Mouse (Mus musculus) macrophage (primary cell): ENCODE data around the gene Pigg. TPM values are rescaled to one million over a fixed set of nuclear protein-coding genes. Genes with fewer than 3 reads are reported as not detected.

ENCODE experiments used
- H3K27ac ChIP-seq: fragments of 350-480 bp; formaldehyde crosslinking; 2 replicates; pipeline ENCODE4 v1.9.0; 2021
- H3K36me3 ChIP-seq: fragments of 350-480 bp; formaldehyde crosslinking; 2 replicates; pipeline ENCODE4 v1.9.0; 2021; ENCODE audit errors: inconsistent target
- H3K4me3 ChIP-seq: fragments of 350-480 bp; formaldehyde crosslinking; 2 replicates; pipeline ENCODE4 v1.9.0; 2021; ENCODE audit errors: inconsistent target
- H3K79me2 ChIP-seq: fragments of 350-480 bp; formaldehyde crosslinking; 2 replicates; pipeline ENCODE4 v1.9.0; 2021; ENCODE audit errors: inconsistent target
- WGBS: methylation state at CpG from one replicate; pipeline ENCODE4 v1.1.7; 2026; ENCODE audit warnings: inconsistent platforms; ENCODE audit not compliant: missing documents; 5-methylcytosine and 5-hydroxymethylcytosine counted together
- polyA plus RNA-seq: library from polyadenylated mRNA; stranded (reverse); fragments of 250-400 nt; gene quantifications from 3 replicates; pipeline ENCODE4 v1.2.4, GENCODE M21; 2018; ENCODE audit warnings: inconsistent platforms

The Pigg gene
- polyA plus RNA-seq, 1 experiment from 2014 or later: 6.8 TPM

GRCm38 (mm10) chr5:108337385-108337784 is 25.0 kb downstream of the Pigg start:
- Histone ChIP-seq H3K4me3 (no peak overlapping the region), H3K36me3 (peaks cover 28% of the 10 kb centered on the region), H3K27ac (no peak overlapping the region), H3K79me2 (no peaks in the 10 kb centered on the region)
- 93% methylated on average over 4 of the region's 4 CpGs for WGBS

- H3K36me3 ChIP-seq: peaks cover 22% of the 10 kb centered on the region
- H3K79me2 ChIP-seq: no peaks in the 10 kb centered on the region
Observed at GRCm38 (mm10) chr5:108338049-108338448, 25.6 kb downstream of the Pigg start.

GRCm38 (mm10) chr5:108343680-108344170 is 31.3 kb downstream of the Pigg start:
- H3K36me3 ChIP-seq: peaks cover 31% of the 10 kb centered on the region; the same call in 1 of the 2 replicates
- no peak overlapping the region for H3K4me3 ChIP-seq
- H3K79me2 ChIP-seq: no peaks in the 10 kb centered on the region
- WGBS: 93% methylated on average over 4 of the region's 4 CpGs
- H3K27ac ChIP-seq: no peak overlapping the region

More at GRCm38 (mm10) chr5:108338049-108338448, 25.6 kb downstream of the Pigg start:
- no peak overlapping the region for H3K4me3 ChIP-seq
- WGBS: 92% methylated on average over 3 of the region's 3 CpGs
- H3K27ac ChIP-seq: no peak overlapping the region

GRCm38 (mm10) chr5:108345313-108346071 is 33.1 kb downstream of the Pigg start:
- WGBS: 74% methylated on average over 10 of the region's 10 CpGs
- peaks cover 25% of the 10 kb centered on the region; the same call in 1 of the 2 replicates for H3K36me3 ChIP-seq
- H3K27ac ChIP-seq: no peak overlapping the region
- no peak overlapping the region for H3K4me3 ChIP-seq
- H3K79me2 ChIP-seq: no peaks in the 10 kb centered on the region

GRCm38 (mm10) chr5:108347843-108348242 is 35.4 kb downstream of the Pigg start:
- H3K79me2 ChIP-seq: no peaks in the 10 kb centered on the region
- peaks cover 25% of the 10 kb centered on the region; the same call in 1 of the 2 replicates for H3K36me3 ChIP-seq
- no peak overlapping the region for H3K4me3 ChIP-seq
- H3K27ac ChIP-seq: no peak overlapping the region
- WGBS: 76% methylated on average over 6 of the region's 6 CpGs

- Histone ChIP-seq H3K27ac (no peak overlapping the region), H3K4me3 (no peak overlapping the region), H3K79me2 (no peaks in the 10 kb centered on the region), H3K36me3 (peaks cover 10% of the 10 kb centered on the region; the same call in 1 of the 2 replicates)
- 85% methylated on average over 8 of the region's 9 CpGs for WGBS
Observed at GRCm38 (mm10) chr5:108349511-108350148, 37.2 kb downstream of the Pigg start.

- 92% methylated on average over 2 of the region's 2 CpGs for WGBS
- Histone ChIP-seq H3K27ac (no peak overlapping the region), H3K4me3 (no peak overlapping the region), H3K79me2 (no peaks in the 10 kb centered on the region), H3K36me3 (no peaks in the 10 kb centered on the region)
Observed at GRCm38 (mm10) chr5:108354056-108354455, 41.6 kb downstream of the Pigg start.

- Histone ChIP-seq H3K79me2 (no peaks in the 10 kb centered on the region), H3K36me3 (no peaks in the 10 kb centered on the region), H3K4me3 (no peak overlapping the region), H3K27ac (no peak overlapping the region)
- 13% methylated on average over 1 of the region's 1 CpGs for WGBS
Observed at GRCm38 (mm10) chr5:108357862-108358261, 45.5 kb downstream of the Pigg start.

GRCm38 (mm10) chr5:108359491-108359890 is 47.1 kb downstream of the Pigg start:
- Histone ChIP-seq H3K27ac (no peak overlapping the region), H3K4me3 (no peak overlapping the region), H3K79me2 (no peaks in the 10 kb centered on the region), H3K36me3 (no peaks in the 10 kb centered on the region)
- WGBS: 97% methylated on average over 9 of the region's 9 CpGs

GRCm38 (mm10) chr5:108360211-108360610 is 47.8 kb downstream of the Pigg start:
- Histone ChIP-seq H3K79me2 (no peaks in the 10 kb centered on the region), H3K36me3 (no peaks in the 10 kb centered on the region), H3K4me3 (no peak overlapping the region), H3K27ac (no peak overlapping the region)
- WGBS: 28% methylated on average over 4 of the region's 4 CpGs

GRCm38 (mm10) chr5:108362330-108362729 is 49.9 kb downstream of the Pigg start:
- H3K36me3 ChIP-seq: no peaks in the 10 kb centered on the region
- no peak overlapping the region for H3K4me3 ChIP-seq
- H3K79me2 ChIP-seq: no peaks in the 10 kb centered on the region
- H3K27ac ChIP-seq: no peak overlapping the region
- WGBS: 60% methylated on average over 3 of the region's 3 CpGs

GRCm38 (mm10) chr5:108366328-108366983 is 54.0 kb downstream of the Pigg start:
- Histone ChIP-seq H3K36me3 (no peaks in the 10 kb centered on the region), H3K27ac (no peak overlapping the region), H3K79me2 (no peaks in the 10 kb centered on the region), H3K4me3 (peak overlapping the region; percentile 18; the same call in 1 of the 2 replicates)
- WGBS: 12% methylated on average over 60 of the region's 60 CpGs

GRCm38 (mm10) chr5:108366984-108367841 is 54.8 kb downstream of the Pigg start:
- H3K79me2 ChIP-seq: no peaks in the 10 kb centered on the region
- no peak overlapping the region for H3K27ac ChIP-seq
- H3K4me3 ChIP-seq: peak overlapping the region; percentile 18; the same call in 1 of the 2 replicates
- 1% methylated on average over 61 of the region's 100 CpGs for WGBS
- H3K36me3 ChIP-seq: no peaks in the 10 kb centered on the region

- Histone ChIP-seq H3K36me3 (no peaks in the 10 kb centered on the region), H3K27ac (0 out of 2 replicates have a peak within 1 kb of the TSS, but pooled peaks have one; percentile 31), H3K79me2 (no peaks in the 10 kb centered on the region), H3K4me3 (peak within 1 kb of the TSS; percentile 54)
- 3% methylated on average over 17 of the region's 36 CpGs for WGBS
Observed at GRCm38 (mm10) chr5:108367871-108368332, 55.5 kb downstream of the Pigg start, which contains the start of gene Gm42517. Gene Gm42517 (minus strand): TSS chr5:108367922.
